Mouse (Mus musculus): Measurements from ENCODE around the gene Cdkl5. TPM values are rescaled to one million over a fixed set of nuclear protein-coding genes. Genes with fewer than 3 reads are reported as not detected.
A peak's percentile ranks its signal among the peaks of the same experiment; 100 is the strongest.

Cdkl5 gene
- polyA plus RNA-seq (2015; fragmentation: Nextera tagmentation; extraction: Ambion mirVana), result 0.23 and 0.35 TPM in 2 replicates

- Histone ChIP-seq H3K9ac (ENCODE audit: low read depth, low read length) (peak within 1 kb of the TSS; percentile 63), H3K9me3 (replicated peaks; ENCODE audit: control insufficient read depth, low read length) (no peaks in the 10 kb centered on the region), H3K4me3 (ENCODE audit: low read depth, low read length) (peak within 1 kb of the TSS; percentile 70), H3K4me2 (ENCODE audit: low read depth, low read length) (peak within 1 kb of the TSS; percentile 79), H3K27ac (ENCODE audit: low read length) (no peak within 1 kb of the TSS), H3K36me3 (ENCODE audit: control insufficient read depth, insufficient read depth) (no peaks in the 10 kb centered on the region), H3K27me3 (ENCODE audit: control insufficient read depth, insufficient read depth, low read depth, low read length) (no peaks in the 10 kb centered on the region; the same call in 1 of the 2 replicates), H3K4me1 (ENCODE audit: control insufficient read depth, low read depth, low read length) (no peaks in the 10 kb centered on the region; the same call in 1 of the 2 replicates)
- 17% methylated on average over 53 of the region's 53 CpGs for WGBS (ENCODE audit: insufficient replicate concordance)
- peak; percentile 96 for ATAC-seq (ENCODE audit: low read depth)
Observed at GRCm38 (mm10) chrX:160994543-160995121, at the start of gene Cdkl5. TSS of gene Cdkl5 (minus strand) at chrX:160994704.

DNA sequence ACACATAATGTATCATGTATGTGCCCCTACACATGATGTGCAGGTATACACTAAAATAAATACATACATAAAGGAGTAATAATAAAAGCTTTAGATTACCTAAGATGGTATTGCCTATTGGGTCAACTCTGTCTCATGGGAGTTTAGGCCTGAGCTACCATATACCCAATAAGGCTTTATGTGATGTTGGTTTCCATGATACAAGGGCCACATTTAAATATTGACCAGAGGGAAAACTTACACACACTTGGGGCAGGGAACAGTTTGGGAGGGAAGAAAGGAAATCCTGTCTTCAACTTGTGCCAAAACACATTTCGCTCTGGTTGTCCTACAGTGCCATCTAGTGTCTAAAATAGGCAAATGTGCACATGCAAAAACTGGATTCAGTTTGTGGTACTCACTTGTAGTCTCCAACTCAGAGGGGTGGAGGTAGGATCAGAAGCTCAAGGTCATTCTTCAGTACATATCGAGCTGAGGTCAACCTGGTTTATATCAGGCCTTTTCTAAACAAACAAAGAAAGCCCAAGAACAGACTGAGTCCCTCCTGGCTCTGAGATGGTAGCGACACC lies 38.8 kb upstream of the Cdkl5 start:
- 32% methylated on average over 3 of the region's 3 CpGs for WGBS (ENCODE audit: insufficient replicate concordance)
- no peak for ATAC-seq (ENCODE audit: low read depth)

DNA sequence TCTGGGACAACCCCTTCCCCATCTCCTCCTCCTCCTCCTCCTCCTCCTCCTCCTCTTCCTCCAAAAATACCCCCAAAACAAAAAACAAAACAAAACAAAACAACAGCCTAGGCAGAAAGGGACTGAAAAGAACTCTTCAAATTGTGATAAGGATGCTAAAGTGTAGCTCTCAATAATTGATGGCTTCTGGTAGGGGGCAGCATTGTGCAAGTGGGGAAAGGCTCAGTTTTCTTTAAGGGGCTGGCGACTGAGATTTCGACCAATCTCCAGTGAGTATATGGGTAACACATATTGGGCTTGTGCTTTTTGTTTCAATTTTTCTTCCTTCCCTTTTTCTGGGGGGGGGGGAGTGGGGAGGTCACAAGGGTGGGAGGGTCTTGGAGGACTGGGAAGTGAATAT lies 37.9 kb upstream of the Cdkl5 start:
- no peak for ATAC-seq (ENCODE audit: low read depth)
- H3K27ac ChIP-seq (ENCODE audit: low read length), result no peak overlapping the region
- H3K9me3 ChIP-seq (replicated peaks; ENCODE audit: control insufficient read depth, low read length), result no peaks in the 10 kb centered on the region
- H3K4me1 ChIP-seq (ENCODE audit: control insufficient read depth, low read depth, low read length), result no peaks in the 10 kb centered on the region
- no peaks in the 10 kb centered on the region for H3K36me3 ChIP-seq (ENCODE audit: control insufficient read depth, insufficient read depth)
- H3K4me2 ChIP-seq (ENCODE audit: low read depth, low read length), result no peak overlapping the region
- H3K27me3 ChIP-seq (ENCODE audit: control insufficient read depth, insufficient read depth, low read depth, low read length), result no peaks in the 10 kb centered on the region
- no peak overlapping the region for H3K9ac ChIP-seq (ENCODE audit: low read depth, low read length)
- no peak overlapping the region for H3K4me3 ChIP-seq (ENCODE audit: low read depth, low read length)
- 23% methylated on average over 2 of the region's 2 CpGs for WGBS (ENCODE audit: insufficient replicate concordance)

More for the DNA sequence above, 38.8 kb upstream of the Cdkl5 start:
- H3K36me3 ChIP-seq (ENCODE audit: control insufficient read depth, insufficient read depth), result no peaks in the 10 kb centered on the region
- H3K27me3 ChIP-seq (ENCODE audit: control insufficient read depth, insufficient read depth, low read depth, low read length), result no peaks in the 10 kb centered on the region
- no peak overlapping the region for H3K9ac ChIP-seq (ENCODE audit: low read depth, low read length)
- no peaks in the 10 kb centered on the region for H3K9me3 ChIP-seq (replicated peaks; ENCODE audit: control insufficient read depth, low read length)
- no peak overlapping the region for H3K4me2 ChIP-seq (ENCODE audit: low read depth, low read length)
- H3K4me1 ChIP-seq (ENCODE audit: control insufficient read depth, low read depth, low read length), result no peaks in the 10 kb centered on the region
- H3K27ac ChIP-seq (ENCODE audit: low read length), result no peak overlapping the region
- H3K4me3 ChIP-seq (ENCODE audit: low read depth, low read length), result no peak overlapping the region

- H3K36me3 ChIP-seq (ENCODE audit: control insufficient read depth, insufficient read depth), result no peaks in the 10 kb centered on the region
- no peak overlapping the region for H3K4me2 ChIP-seq (ENCODE audit: low read depth, low read length)
- ATAC-seq (ENCODE audit: low read depth), result no peak
- no peak overlapping the region for H3K27ac ChIP-seq (ENCODE audit: low read length)
- H3K4me1 ChIP-seq (ENCODE audit: control insufficient read depth, low read depth, low read length), result no peaks in the 10 kb centered on the region
- no peaks in the 10 kb centered on the region for H3K27me3 ChIP-seq (ENCODE audit: control insufficient read depth, insufficient read depth, low read depth, low read length)
- no peak overlapping the region for H3K4me3 ChIP-seq (ENCODE audit: low read depth, low read length)
- H3K9ac ChIP-seq (ENCODE audit: low read depth, low read length), result no peak overlapping the region
- H3K9me3 ChIP-seq (replicated peaks; ENCODE audit: control insufficient read depth, low read length), result no peaks in the 10 kb centered on the region
Observed at GRCm38 (mm10) chrX:161030233-161030632, 35.7 kb upstream of the Cdkl5 start.

DNA sequence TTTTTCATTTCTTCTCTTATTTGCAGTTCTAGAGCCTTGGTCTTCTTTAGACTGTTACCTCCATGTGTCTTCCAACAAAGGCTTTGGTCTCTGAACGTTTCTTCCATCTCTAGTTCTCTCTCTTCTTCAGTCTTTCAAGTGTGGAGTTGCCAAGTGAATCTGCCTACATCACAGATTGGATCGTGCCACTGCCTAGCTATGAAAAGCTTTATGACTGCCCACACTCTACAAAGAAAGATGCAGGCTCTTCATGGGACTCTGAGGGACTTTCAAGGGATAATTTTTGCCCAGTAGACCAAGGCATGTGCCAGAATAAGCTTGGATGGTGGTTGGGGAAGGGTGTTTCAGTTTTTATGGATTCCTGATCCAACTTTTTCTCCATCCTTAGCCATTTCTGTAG lies 30.0 kb upstream of the Cdkl5 start:
- Histone ChIP-seq H3K4me1 (ENCODE audit: control insufficient read depth, low read depth, low read length) (no peaks in the 10 kb centered on the region), H3K9ac (ENCODE audit: low read depth, low read length) (no peak overlapping the region), H3K36me3 (ENCODE audit: control insufficient read depth, insufficient read depth) (no peaks in the 10 kb centered on the region), H3K4me3 (ENCODE audit: low read depth, low read length) (no peak overlapping the region), H3K4me2 (ENCODE audit: low read depth, low read length) (no peak overlapping the region), H3K27me3 (ENCODE audit: control insufficient read depth, insufficient read depth, low read depth, low read length) (no peaks in the 10 kb centered on the region), H3K27ac (ENCODE audit: low read length) (no peak overlapping the region), H3K9me3 (replicated peaks; ENCODE audit: control insufficient read depth, low read length) (no peaks in the 10 kb centered on the region)
- 38% methylated on average over 2 of the region's 2 CpGs for WGBS (ENCODE audit: insufficient replicate concordance)
- no peak for ATAC-seq (ENCODE audit: low read depth)

- WGBS (ENCODE audit: insufficient replicate concordance), result 70% methylated on average over 7 of the region's 7 CpGs
- Histone ChIP-seq H3K27me3 (ENCODE audit: control insufficient read depth, insufficient read depth, low read depth, low read length) (no peaks in the 10 kb centered on the region), H3K36me3 (ENCODE audit: control insufficient read depth, insufficient read depth) (no peaks in the 10 kb centered on the region), H3K4me2 (ENCODE audit: low read depth, low read length) (no peak overlapping the region), H3K4me1 (ENCODE audit: control insufficient read depth, low read depth, low read length) (no peaks in the 10 kb centered on the region), H3K9me3 (replicated peaks; ENCODE audit: control insufficient read depth, low read length) (no peaks in the 10 kb centered on the region), H3K4me3 (ENCODE audit: low read depth, low read length) (no peak overlapping the region), H3K27ac (ENCODE audit: low read length) (no peak overlapping the region), H3K9ac (ENCODE audit: low read depth, low read length) (no peak overlapping the region)
- ATAC-seq (ENCODE audit: low read depth), result no peak
Observed at GRCm38 (mm10) chrX:161021548-161021947, 27.0 kb upstream of the Cdkl5 start.

DNA sequence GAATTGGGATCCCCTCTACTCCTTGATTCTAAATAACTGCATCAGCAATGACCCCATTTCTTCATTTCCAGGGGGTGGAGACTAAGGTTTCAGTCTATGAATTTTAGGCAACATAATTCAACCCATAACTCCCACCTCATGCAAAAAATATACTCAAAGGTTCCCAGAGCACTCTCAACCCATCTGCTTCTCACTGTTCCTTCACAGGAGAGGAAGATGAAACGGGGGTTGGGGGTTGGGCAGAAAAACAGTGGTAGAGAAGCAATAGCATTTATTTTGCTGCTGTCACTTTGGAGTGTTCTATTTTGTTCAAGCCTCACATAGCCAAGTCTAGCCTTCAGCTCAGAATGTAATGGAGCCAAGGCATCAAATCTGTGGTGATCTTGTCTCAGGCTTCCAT lies 23.7 kb upstream of the Cdkl5 start:
- H3K36me3 ChIP-seq (ENCODE audit: control insufficient read depth, insufficient read depth), result no peaks in the 10 kb centered on the region
- no peak overlapping the region for H3K4me3 ChIP-seq (ENCODE audit: low read depth, low read length)
- no peak overlapping the region for H3K4me2 ChIP-seq (ENCODE audit: low read depth, low read length)
- H3K4me1 ChIP-seq (ENCODE audit: control insufficient read depth, low read depth, low read length), result no peaks in the 10 kb centered on the region
- no peaks in the 10 kb centered on the region for H3K9me3 ChIP-seq (replicated peaks; ENCODE audit: control insufficient read depth, low read length)
- ATAC-seq (ENCODE audit: low read depth), result no peak
- H3K27ac ChIP-seq (ENCODE audit: low read length), result no peak overlapping the region
- H3K9ac ChIP-seq (ENCODE audit: low read depth, low read length), result no peak overlapping the region
- 25% methylated on average over 1 of the region's 1 CpGs for WGBS (ENCODE audit: insufficient replicate concordance)
- no peaks in the 10 kb centered on the region for H3K27me3 ChIP-seq (ENCODE audit: control insufficient read depth, insufficient read depth, low read depth, low read length)

DNA sequence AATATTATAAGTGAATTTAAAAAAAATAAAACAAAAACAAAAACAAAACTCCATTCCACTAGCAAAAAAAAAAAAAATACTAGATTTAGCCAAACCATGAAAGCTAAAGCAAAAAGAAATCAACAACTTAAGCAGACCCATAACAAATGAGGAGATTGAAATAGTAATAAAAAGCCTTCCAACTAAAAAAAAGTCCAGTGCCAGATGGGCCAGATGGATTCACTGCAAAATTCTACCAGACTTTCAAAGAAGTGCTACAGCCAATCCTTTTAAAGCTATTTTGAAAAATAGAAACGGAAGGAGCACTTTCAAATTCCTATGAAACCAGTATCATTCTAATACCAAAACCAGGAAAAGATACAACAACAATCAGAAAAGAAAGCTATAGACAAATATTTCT lies 11.8 kb upstream of the Cdkl5 start:
- Histone ChIP-seq H3K27me3 (ENCODE audit: control insufficient read depth, insufficient read depth, low read depth, low read length) (no peaks in the 10 kb centered on the region; the same call in 1 of the 2 replicates), H3K27ac (ENCODE audit: low read length) (no peak overlapping the region), H3K9ac (ENCODE audit: low read depth, low read length) (no peak overlapping the region), H3K4me2 (ENCODE audit: low read depth, low read length) (no peak overlapping the region), H3K9me3 (replicated peaks; ENCODE audit: control insufficient read depth, low read length) (no peaks in the 10 kb centered on the region), H3K36me3 (ENCODE audit: control insufficient read depth, insufficient read depth) (no peaks in the 10 kb centered on the region), H3K4me3 (ENCODE audit: low read depth, low read length) (no peak overlapping the region), H3K4me1 (ENCODE audit: control insufficient read depth, low read depth, low read length) (no peaks in the 10 kb centered on the region)
- WGBS (ENCODE audit: insufficient replicate concordance), result 65% methylated on average over 1 of the region's 1 CpGs
- ATAC-seq (ENCODE audit: low read depth), result no peak

DNA sequence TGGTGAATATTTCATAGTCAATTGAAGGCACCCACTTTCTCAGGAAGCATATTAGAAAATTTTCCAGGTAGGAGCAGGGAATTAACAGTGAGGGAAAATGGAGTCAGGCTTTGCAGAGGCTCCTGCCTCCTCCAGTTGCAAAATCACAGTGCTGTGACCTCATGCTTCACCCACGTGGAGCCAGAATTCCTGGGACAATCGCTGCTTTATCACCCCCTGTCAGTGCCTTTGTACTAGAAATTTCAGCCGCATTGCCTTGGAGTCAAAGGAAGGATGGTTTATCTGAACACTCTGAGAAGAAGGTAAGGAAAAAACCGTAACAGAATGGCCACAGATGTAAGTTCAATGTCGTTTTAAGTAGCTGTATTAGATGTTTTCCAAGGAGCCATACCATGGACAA lies 1.5 kb upstream of the Cdkl5 start:
- no peak overlapping the region for H3K27ac ChIP-seq (ENCODE audit: low read length)
- no peak for ATAC-seq (ENCODE audit: low read depth)
- H3K4me2 ChIP-seq (ENCODE audit: low read depth, low read length), result no peak overlapping the region
- WGBS (ENCODE audit: insufficient replicate concordance), result 26% methylated on average over 5 of the region's 5 CpGs
- no peaks in the 10 kb centered on the region; the same call in 1 of the 2 replicates for H3K4me1 ChIP-seq (ENCODE audit: control insufficient read depth, low read depth, low read length)
- no peak overlapping the region for H3K4me3 ChIP-seq (ENCODE audit: low read depth, low read length)
- no peaks in the 10 kb centered on the region for H3K36me3 ChIP-seq (ENCODE audit: control insufficient read depth, insufficient read depth)
- H3K27me3 ChIP-seq (ENCODE audit: control insufficient read depth, insufficient read depth, low read depth, low read length), result no peaks in the 10 kb centered on the region; the same call in 1 of the 2 replicates
- H3K9ac ChIP-seq (ENCODE audit: low read depth, low read length), result no peak overlapping the region
- H3K9me3 ChIP-seq (replicated peaks; ENCODE audit: control insufficient read depth, low read length), result no peaks in the 10 kb centered on the region
